Mouse (Mus musculus) forebrain, embryonic 11.5 days (tissue): ENCODE measurements around the gene Runx3. TPM values are rescaled to one million over a fixed set of nuclear protein-coding genes. Genes with fewer than 3 reads are reported as not detected.
A peak's percentile ranks its signal among the peaks of the same experiment; 100 is the strongest.

ENCODE experiments used
- ATAC-seq: fragments of 200-750 bp; cut with Nextera tagmentation; replicated peaks from 2 replicates; pipeline ENCODE4 v1.8.0; 2017; ENCODE audit warnings: moderate TSS enrichment; ENCODE audit not compliant: low FRiP score
- DNase-seq: peaks from one replicate; pipeline ENCODE4 v3.0.0-alpha.2; 2017; ENCODE audit warnings: low spot score
- H3K27ac ChIP-seq: fragments of 300-500 bp; sonication (generic); 2 replicates; pipeline ENCODE4 v1.5.1; 2014; ENCODE audit warnings: low read depth, low read length
- H3K27me3 ChIP-seq: fragments of 300-500 bp; sonication (generic); 2 replicates; pipeline ENCODE4 v1.6.1; 2014; ENCODE audit warnings: mild to moderate bottlenecking, low read length, mixed read lengths; ENCODE audit not compliant: control insufficient read depth, insufficient read depth
- H3K36me3 ChIP-seq: fragments of 300-500 bp; sonication (generic); 2 replicates; pipeline ENCODE4 v1.6.1; 2014; ENCODE audit warnings: mild to moderate bottlenecking, low read length, moderate library complexity, mixed read lengths; ENCODE audit not compliant: control insufficient read depth, insufficient read depth
- H3K4me1 ChIP-seq: fragments of 300-500 bp; sonication (generic); replicated peaks from 2 replicates; pipeline ENCODE4 v1.6.1; 2014; ENCODE audit warnings: low read length, mixed read lengths; ENCODE audit not compliant: control insufficient read depth, insufficient read depth
- H3K4me2 ChIP-seq: fragments of 300-500 bp; sonication (generic); 2 replicates; pipeline ENCODE4 v1.6.1; 2014; ENCODE audit warnings: low read depth, mild to moderate bottlenecking, low read length, moderate library complexity, mixed read lengths; ENCODE audit not compliant: severe bottlenecking
- H3K4me3 ChIP-seq: fragments of 300-500 bp; sonication (generic); 2 replicates; pipeline ENCODE4 v1.5.1; 2014; ENCODE audit warnings: low read depth, low read length
- H3K9ac ChIP-seq: fragments of 300-500 bp; sonication (generic); 2 replicates; pipeline ENCODE4 v1.6.1; 2014; ENCODE audit warnings: low read length
- H3K9me3 ChIP-seq: fragments of 300-500 bp; sonication (generic); 2 replicates; pipeline ENCODE4 v1.6.1; 2016; ENCODE audit warnings: low read length, mixed read lengths; ENCODE audit not compliant: control insufficient read depth
- WGBS: fragments of 180-500 bp; shearing (Covaris S2); extraction: QIAGEN DNeasy Blood & Tissue Kit; methylation state at CpG from one replicate; pipeline ENCODE4 v1.1.7; 2014; 5-methylcytosine and 5-hydroxymethylcytosine counted together
- polyA plus RNA-seq: library from polyadenylated mRNA; unstranded; fragments of >200 nt; fragmentation: Nextera tagmentation; extraction: Ambion mirVana; gene quantifications from 2 replicates; pipeline ENCODE4 v1.2.1, GENCODE M21; 2014

Gene Runx3
- polyA plus RNA-seq, 1 experiment from 2014 or later = 0.04 TPM

DNA sequence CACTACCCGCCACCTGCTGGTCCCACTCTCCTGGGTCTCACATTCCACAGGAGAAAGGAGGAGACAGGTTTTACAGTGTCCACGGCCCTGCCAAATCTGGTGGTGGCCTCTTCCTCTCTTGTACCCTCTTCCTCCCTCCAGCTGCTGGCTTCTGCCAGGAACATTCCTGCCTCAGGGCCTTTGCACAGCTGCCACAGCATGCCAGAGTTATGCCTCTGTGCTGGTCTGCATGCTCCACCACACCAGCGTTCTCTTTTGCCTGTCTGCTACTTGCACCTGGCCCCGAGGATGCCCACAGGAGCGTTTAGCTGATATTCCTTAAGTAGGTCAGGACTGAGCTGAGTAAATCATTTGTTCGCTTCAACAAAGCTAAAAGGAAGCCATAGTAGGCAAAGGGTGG lies 45.3 kb downstream of the Runx3 start:
- ATAC-seq (no peak), DNase-seq (no peak)
- no peak overlapping the region for H3K4me2 ChIP-seq
- peaks cover 11% of the 10 kb centered on the region for H3K4me1 ChIP-seq
- no peak overlapping the region for H3K27ac ChIP-seq
- H3K9me3 ChIP-seq = no peaks in the 10 kb centered on the region
- H3K9ac ChIP-seq = no peak overlapping the region
- WGBS = 55% methylated on average over 6 of the region's 6 CpGs
- H3K4me3 ChIP-seq = no peak overlapping the region
- H3K27me3 ChIP-seq = peaks cover 25% of the 10 kb centered on the region
- no peaks in the 10 kb centered on the region for H3K36me3 ChIP-seq

DNA sequence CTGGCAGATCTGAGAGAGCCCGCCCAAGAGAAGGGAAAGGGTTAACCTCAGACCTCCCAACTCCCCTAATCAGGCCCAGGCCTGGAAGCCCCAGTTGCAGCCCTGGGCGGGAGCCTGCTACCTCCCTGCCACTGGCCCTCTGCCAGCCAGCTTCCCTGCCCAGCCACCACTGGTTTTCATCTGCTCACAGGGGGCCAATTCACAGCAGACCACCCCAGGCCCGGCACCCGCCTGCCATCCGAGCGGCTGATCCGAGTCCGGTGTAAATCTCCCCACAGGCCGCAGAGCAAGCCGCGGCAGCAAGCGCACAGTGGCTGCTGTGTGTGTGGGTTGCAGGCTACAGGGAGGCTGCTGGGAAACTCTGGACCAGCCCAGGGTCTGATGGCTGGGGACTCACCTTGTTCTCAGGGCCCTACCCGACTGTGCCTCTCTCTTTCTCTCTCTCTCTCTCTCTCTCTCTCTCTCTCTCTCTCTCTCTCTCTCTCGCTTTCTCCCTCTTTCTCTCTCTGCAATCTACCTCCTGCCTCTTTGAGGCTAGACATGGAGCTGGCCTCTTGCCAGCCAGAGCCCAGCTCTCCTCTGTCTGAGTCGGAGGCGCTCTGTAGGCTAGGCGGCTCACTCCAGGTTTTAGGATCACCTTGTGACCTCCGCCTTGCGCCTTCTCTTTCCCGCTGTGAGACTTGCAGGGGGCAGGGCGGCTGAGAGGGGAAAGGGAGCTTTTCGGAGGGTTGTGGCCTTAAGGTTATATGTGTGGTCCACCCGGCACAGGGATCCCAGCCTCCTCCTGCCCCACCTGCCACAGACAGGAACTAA lies 46.2 kb downstream of the Runx3 start:
- H3K9ac ChIP-seq = no peak overlapping the region
- no peak overlapping the region for H3K27ac ChIP-seq
- no peaks in the 10 kb centered on the region for H3K9me3 ChIP-seq
- H3K36me3 ChIP-seq = no peaks in the 10 kb centered on the region
- H3K27me3 ChIP-seq = peaks cover 25% of the 10 kb centered on the region
- peak overlapping the region; percentile 27; the same call in 1 of the 2 replicates for H3K4me2 ChIP-seq
- ATAC-seq (no peak), DNase-seq (peak; percentile 77)
- 4% methylated on average over 23 of the region's 23 CpGs for WGBS
- peaks cover 11% of the 10 kb centered on the region for H3K4me1 ChIP-seq
- H3K4me3 ChIP-seq = no peak overlapping the region; the same call in 1 of the 2 replicates

- no peak overlapping the region for H3K4me2 ChIP-seq
- H3K4me1 ChIP-seq = peaks cover 11% of the 10 kb centered on the region
- no peaks in the 10 kb centered on the region for H3K36me3 ChIP-seq
- 46% methylated on average over 7 of the region's 7 CpGs for WGBS
- no peak for DNase-seq
- H3K9me3 ChIP-seq = no peaks in the 10 kb centered on the region
- no peak overlapping the region for H3K4me3 ChIP-seq
- no peak overlapping the region for H3K27ac ChIP-seq
- peaks cover 25% of the 10 kb centered on the region for H3K27me3 ChIP-seq
- no peak for ATAC-seq
- no peak overlapping the region for H3K9ac ChIP-seq
Measured at GRCm38 (mm10) chr4:135167816-135168527, 47.5 kb downstream of the Runx3 start.

DNA sequence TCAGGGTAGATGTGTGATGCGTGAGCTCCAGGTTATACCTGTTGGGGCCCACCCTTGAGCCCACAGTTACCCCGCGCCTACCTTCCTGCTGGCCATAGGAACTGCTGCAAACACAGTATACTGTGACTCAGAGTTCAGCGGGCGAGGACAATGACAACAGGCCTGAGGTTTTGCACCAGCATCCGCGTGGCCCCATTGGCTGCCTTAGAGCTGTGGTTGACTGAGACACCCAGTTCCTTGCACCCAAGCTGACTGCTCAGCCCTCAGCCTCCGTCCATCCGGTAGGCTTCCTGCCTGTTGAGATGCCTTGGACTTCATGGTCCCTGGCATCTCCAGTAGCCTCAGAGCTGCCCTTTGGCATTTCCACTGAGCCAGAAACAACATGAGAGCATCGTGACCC lies 48.6 kb downstream of the Runx3 start:
- Histone ChIP-seq H3K36me3 (no peaks in the 10 kb centered on the region), H3K27ac (no peak overlapping the region), H3K9ac (no peak overlapping the region), H3K4me1 (peaks cover 11% of the 10 kb centered on the region), H3K27me3 (peaks cover 25% of the 10 kb centered on the region), H3K4me3 (no peak overlapping the region), H3K4me2 (no peak overlapping the region), H3K9me3 (no peaks in the 10 kb centered on the region)
- WGBS = 65% methylated on average over 10 of the region's 10 CpGs
- ATAC-seq (no peak), DNase-seq (no peak)

GRCm38 (mm10) chr4:135169501-135169900 lies 49.0 kb downstream of the Runx3 start:
- ATAC-seq (no peak), DNase-seq (no peak)
- no peaks in the 10 kb centered on the region for H3K9me3 ChIP-seq
- peaks cover 11% of the 10 kb centered on the region for H3K4me1 ChIP-seq
- H3K27ac ChIP-seq = no peak overlapping the region
- no peak overlapping the region for H3K4me2 ChIP-seq
- H3K4me3 ChIP-seq = no peak overlapping the region
- H3K36me3 ChIP-seq = no peaks in the 10 kb centered on the region
- H3K9ac ChIP-seq = no peak overlapping the region
- WGBS = 60% methylated on average over 4 of the region's 4 CpGs
- H3K27me3 ChIP-seq = peaks cover 28% of the 10 kb centered on the region

GRCm38 (mm10) chr4:135171304-135171875 lies 50.9 kb downstream of the Runx3 start:
- H3K36me3 ChIP-seq = no peaks in the 10 kb centered on the region
- H3K4me1 ChIP-seq = peaks cover 17% of the 10 kb centered on the region
- peaks cover 19% of the 10 kb centered on the region for H3K27me3 ChIP-seq
- 80% methylated on average over 12 of the region's 12 CpGs for WGBS
- DNase-seq (no peak), ATAC-seq (no peak)
- H3K9me3 ChIP-seq = no peaks in the 10 kb centered on the region
- H3K27ac ChIP-seq = no peak overlapping the region
- no peak overlapping the region for H3K9ac ChIP-seq
- H3K4me3 ChIP-seq = no peak overlapping the region
- H3K4me2 ChIP-seq = no peak overlapping the region

DNA sequence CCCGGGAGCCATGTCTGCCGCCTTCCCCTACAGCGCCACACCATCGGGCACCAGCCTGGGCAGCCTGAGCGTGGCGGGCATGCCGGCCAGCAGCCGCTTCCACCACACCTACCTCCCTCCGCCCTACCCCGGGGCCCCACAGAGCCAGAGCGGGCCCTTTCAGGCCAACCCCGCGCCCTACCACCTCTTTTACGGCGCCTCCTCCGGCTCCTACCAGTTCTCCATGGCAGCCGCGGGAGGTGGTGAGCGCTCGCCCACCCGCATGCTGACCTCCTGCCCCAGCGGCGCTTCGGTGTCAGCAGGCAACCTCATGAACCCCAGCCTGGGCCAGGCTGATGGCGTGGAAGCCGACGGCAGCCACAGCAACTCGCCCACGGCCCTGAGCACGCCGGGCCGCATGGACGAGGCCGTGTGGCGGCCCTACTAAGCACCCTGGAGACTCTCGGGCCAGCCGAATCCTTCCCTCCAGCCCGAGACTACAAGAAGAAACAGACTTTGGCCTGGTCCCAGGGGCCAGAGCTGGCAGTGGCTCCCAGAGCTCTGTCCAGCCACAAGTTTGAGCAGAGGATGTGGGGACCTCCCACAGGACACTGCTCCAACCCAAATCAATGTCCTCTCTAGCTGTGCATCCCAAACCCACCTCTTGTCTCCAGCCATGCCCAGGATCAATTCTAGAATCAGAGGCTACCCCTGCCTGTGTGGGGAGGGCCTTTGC lies 55.1 kb downstream of the Runx3 start:
- no peaks in the 10 kb centered on the region for H3K36me3 ChIP-seq
- ATAC-seq (no peak), DNase-seq (no peak)
- H3K4me2 ChIP-seq = peak overlapping the region; percentile 53
- H3K9me3 ChIP-seq = no peaks in the 10 kb centered on the region
- peaks cover 3% of the 10 kb centered on the region; the same call in 1 of the 2 replicates for H3K27me3 ChIP-seq
- no peak overlapping the region for H3K27ac ChIP-seq
- WGBS = 3% methylated on average over 38 of the region's 38 CpGs
- peak overlapping the region; percentile 59 for H3K9ac ChIP-seq
- peaks cover 7% of the 10 kb centered on the region for H3K4me1 ChIP-seq
- H3K4me3 ChIP-seq = peak overlapping the region; percentile 25

GRCm38 (mm10) chr4:135177568-135177967 lies 57.1 kb downstream of the Runx3 start:
- Histone ChIP-seq H3K4me1 (peaks cover 7% of the 10 kb centered on the region), H3K4me3 (no peak overlapping the region), H3K27ac (no peak overlapping the region), H3K4me2 (no peak overlapping the region), H3K27me3 (peaks cover 3% of the 10 kb centered on the region; the same call in 1 of the 2 replicates), H3K9me3 (no peaks in the 10 kb centered on the region), H3K9ac (no peak overlapping the region), H3K36me3 (no peaks in the 10 kb centered on the region)
- ATAC-seq (no peak), DNase-seq (no peak)
